Mouse (Mus musculus) ZHBTc4 (cell line): Measurements from ENCODE around the gene Ccdc189.
"Not testable (repeated sequence)": the region's sequence is repeated elsewhere in the genome, so short reads cannot be mapped to it uniquely, and the experiment has no call there.

Experiments
- DNase-seq: peaks from one replicate; pipeline ENCODE4 v3.0.0-alpha.2; 2011; ENCODE audit warnings: low read depth, low spot score

The Ccdc189 gene

DNA sequence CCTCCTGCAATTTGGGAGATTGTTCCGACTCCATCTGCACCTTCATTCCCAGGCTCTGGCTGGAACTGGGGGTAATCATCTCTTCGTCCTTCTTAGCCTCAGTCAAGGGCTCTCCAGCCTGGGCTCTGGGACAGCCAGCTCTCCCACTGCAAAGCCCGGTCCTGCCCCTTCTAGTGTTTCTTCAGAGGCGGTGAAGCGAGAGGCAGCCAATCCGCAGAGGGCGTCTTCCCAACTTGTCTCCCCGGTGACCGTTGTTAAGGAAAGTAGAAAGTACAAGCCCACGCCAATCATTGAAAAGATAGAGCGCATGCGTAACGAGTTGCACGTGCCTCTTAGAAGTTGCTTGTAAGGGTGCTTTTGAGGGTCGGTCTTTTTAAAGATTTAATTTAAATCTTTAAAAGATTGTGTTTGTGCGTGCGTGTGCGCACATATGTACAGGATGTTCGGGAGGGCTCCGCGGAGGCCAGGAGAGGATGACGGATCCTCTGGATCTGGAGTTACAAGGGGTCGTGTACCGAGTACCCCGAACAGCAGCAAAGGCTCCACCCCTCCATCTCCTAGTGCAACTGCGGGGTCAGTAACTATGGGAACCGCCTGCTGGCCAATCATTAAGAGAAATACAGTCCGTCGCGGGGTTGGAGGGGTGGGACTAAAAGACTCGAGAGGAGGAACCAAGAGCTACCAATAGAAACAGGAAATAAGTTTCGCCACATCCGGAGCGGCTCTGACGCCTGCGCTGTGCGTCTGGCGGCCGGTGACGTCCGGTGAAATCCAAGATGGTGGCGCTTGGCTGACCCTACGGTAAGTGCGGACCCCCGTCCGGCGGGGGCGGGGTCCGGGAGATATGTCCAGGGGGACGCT, at the start of gene Ccdc189, which contains the start of gene Rnf40:
TSS of gene Ccdc189 (minus strand) at position 585 of the 861 bp plus-strand sequence.
TSS of gene Rnf40 (plus strand) at position 757 of the 861 bp plus-strand sequence.
- peak; percentile 99 for DNase-seq

DNA sequence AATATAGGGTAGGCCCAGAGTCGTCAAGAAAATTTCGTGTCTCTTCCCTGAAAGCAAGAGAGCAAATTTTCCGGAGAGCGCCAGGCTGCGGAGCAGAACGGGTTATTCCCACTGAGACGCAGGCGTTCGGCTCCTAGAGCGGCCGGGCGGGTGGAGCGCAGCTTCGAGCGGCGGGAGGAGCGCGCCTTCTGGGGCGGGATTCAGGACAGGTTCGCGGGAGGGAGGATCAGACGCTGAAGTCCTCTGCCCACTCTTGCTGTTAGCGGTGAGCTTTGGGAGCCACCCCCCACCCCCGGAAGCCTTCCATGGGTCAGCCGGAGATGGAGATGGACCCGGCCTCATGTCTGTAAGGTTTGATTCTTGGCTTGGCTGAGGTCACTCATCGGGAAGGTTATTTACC, 48.6 kb upstream of the Ccdc189 start:
- DNase-seq, result peak; percentile 74

DNA sequence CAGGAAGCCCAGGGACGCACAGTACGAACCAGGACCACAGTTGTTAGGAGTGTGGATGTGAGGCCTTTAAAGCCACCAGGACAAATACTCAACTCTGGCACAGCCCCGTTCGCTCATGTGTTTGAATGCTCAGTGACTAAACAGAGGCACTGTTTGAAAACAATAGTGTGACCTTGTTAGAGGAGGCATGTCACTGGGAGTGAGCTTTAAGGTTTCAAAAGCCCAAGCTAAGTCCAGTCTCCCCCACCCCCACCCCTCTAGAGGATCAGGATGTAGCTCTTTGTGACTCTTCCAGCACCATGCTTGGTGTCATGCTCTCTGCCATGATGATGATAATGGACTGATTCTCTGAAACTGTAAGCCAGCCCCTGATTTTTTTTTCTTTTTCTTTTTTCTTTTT, 43.0 kb upstream of the Ccdc189 start:
- DNase-seq, result peak; percentile 77

DNA sequence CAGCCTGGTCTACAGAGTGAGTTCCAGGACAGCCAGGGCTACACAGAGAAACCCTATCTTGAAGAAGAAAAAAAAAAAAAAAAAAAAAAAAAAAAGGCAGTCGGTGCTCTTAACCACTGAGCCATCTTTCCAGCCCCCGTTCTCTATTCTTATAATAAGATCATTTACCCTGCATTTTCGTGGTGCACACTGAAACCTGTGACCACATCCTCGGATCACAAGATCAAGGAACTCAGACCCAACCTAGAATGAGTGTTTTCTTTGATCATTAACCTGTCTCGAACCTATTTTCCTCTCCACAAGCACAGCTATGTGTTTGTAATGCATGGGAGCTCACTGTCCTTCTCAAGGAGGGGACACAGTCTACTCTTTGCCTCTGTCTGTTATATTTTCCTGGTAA, 40.3 kb upstream of the Ccdc189 start:
- DNase-seq, result no peak

DNA sequence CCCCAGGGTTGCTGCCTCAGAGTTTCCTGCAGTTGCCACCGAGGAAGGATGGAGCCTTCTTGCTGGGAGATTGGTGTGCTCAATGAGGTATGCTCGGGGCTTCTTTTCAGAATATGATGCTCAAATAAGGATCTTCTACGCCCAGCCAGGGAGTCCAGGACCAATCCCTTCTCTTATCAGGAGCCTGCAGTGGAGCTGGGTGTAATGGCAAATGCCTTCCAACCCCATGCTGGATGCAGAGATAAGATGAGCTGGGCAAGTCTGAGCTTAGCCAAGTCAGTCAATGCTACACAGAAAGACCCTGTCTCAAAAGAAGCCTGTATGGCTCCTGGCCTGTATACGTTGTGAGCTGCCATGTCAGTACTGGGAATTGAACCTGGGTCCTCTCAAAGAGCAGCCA, 38.1 kb upstream of the Ccdc189 start:
- no peak for DNase-seq

DNA sequence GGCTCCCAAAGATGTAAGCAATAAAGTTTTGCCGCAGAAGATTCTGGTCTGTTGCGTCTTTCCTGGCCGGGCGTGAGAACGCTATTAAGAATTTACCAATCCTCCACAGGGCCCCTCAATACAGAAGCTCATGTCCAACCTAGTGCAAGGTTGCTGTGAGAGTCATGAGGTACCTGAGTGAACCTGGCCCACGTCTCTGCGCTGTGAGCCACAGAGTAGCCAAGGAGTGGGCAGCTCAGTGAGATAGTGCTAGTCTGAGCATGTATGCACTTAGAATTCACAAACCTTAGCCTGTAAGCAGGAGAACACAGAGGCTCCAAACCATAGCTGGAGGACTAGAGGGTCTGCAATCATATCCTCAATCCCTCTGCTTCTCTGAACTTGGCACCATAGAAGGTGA, 37.6 kb upstream of the Ccdc189 start:
- no peak for DNase-seq

DNA sequence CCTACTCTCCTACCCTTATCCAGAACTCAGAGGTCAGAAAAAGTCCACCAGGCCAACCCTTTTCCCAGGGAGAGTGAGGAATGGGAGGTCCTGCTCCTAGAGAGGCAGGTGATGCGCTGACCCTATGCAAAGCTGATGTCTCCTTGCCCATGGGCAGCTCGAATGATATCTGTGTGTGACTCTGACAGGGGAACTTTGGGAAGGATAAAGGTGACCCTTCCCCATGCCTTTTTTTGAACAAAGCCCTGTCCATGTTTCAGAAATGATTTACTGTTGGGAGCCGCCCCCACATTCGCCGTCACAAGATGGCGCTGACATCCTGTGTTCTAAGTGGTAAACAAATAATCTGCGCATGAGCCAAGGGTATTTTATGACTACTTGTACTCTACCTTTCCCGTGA, 30.0 kb upstream of the Ccdc189 start:
- not testable (repeated sequence) for DNase-seq

DNA sequence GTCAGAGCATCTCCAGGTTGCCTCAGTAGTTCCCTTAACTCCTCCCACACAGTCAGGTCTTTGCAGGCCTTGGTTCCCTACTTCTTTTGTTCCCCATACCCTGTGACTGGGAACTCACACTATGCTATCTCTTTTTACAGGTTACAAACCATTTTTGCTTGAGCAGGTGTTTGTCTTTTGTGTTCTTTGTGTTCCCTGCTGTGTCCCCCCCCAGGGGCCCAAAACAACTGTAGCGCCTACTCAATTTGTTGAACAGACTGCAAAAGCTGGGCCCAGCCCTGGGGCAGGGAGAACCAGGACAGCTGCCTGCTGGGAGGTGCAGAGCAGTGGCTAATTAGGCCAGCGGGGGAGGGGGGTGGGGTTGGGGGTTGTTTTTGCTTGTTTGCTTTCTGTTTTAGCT, 29.6 kb upstream of the Ccdc189 start:
- DNase-seq, result no peak

DNA sequence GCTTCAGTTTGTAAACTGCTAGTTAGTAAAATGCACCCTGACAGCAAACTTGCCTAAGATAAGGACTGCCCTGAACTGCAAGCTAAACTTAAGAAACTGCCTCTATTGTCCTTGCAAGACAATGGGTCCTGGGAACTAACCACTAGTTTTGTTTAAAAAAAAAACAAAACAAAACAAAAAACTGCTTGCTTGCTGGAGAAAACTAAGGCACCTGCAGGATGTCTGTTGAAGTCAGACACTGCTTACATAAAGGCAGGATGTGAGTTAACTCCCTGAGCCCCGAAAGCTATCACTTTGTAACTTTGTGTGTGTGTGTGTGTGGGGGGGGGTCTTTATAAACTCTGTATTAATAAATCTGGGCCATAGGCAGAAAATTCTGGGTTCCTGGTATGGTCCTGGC, 28.5 kb upstream of the Ccdc189 start:
- no peak for DNase-seq

DNA sequence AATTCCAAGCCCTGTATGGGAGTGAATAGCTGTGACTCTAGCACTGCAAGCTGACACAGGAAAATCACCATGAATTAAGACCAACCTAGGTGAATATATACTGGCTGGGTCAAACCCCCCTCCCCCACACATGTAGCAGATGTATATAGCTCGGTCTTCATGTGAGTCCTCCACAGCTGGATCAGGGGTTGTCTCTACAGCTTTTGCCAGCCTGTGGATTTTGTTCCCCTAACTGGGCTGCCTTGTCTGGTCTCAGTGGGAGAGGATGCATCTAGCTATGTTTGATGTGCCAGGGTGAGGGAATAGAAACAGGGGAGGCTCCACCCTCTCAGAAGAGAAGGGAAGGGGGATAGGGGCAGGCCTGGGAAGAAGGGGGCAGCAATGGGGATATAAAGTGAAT, 27.9 kb upstream of the Ccdc189 start:
- no peak for DNase-seq

DNA sequence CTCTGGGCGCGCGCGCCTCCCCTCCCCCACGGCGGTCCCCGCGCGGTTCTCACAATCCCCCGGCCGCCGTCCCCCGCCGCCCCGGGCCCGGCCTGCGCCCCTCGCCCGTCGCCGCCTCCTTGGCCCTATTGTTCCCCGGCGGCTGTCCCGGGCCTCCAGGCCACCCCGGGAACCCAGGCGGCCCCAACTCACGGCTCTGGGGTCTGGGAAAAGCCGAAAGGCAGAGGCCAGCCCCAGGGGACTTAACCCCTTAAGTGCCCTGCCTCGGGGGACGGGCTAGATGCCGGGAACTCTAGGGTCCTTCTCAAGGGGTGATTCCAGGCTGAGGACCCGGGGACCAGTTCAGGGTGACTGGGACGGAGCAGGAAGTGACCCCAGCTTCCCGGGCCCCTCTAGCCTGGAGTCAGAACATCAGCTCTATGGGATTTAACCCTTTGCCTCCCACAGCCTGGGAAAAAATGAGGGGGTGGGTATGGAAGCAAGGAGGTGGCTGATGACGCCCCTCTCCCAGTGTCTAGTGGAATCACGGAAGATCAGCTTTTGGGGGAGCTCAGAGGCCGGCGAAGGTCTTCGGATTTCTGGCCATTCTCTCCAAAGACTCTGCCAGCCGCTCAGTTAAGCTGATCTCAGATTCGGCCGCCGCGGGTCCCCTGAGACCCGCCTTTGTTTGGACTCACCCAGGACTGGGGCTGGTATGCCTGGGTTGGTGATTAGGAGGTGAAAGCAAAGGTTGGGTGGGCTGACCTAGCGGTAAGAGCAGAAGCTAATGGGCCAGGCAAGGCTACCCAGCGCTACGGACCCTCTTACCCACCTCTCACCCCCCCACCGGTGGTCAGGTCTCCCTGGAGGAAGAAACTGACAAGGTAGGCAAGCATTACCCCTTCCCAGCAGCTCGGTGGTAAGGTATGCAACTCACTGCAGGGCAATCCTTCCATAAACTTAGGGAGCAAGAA, 26.8 kb upstream of the Ccdc189 start, which contains the start of gene Zfp629:
TSS of gene Zfp629 (minus strand) at position 907 of the 953 bp plus-strand sequence.
- peak; percentile 42 for DNase-seq

DNA sequence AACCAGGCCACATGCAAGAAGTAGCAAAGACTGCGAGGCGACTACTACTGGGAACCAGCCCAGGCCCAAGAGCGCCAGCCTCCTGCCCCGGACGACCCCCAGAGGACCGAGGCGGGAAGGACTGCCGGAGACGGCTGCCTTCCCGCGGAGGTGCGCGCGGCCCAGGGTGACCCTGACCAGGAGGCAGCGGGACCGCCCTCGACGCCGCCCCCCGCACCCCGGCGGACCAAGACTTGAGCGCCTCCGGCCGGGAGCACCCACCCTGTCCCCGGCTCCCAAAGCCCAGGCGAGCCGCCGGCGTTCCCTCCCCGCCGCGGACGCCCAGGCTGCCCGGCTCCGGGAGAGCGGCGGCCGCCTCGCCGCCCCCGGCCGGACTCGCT, 26.1 kb upstream of the Ccdc189 start:
- DNase-seq, result peak; percentile 62

DNA sequence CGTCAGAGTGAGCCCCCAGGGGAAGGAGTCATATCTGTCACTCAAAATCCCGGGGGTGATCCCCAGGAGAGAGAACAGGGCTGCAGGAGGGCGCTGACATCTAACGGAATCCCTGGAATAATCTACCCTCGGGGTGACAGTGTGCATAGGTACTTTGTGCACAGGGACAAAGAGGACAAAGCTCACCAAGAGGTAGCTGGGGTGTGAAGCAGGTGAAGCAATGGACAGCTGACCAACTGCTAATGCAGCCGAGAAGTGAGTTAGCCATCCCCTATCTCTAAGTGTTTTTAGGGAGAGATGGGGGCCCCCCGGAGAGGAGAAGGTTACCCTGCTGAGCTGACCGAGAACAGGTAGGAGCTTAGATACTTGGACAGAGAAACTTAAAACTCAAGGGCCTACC, 25.7 kb upstream of the Ccdc189 start:
- DNase-seq, result no peak

DNA sequence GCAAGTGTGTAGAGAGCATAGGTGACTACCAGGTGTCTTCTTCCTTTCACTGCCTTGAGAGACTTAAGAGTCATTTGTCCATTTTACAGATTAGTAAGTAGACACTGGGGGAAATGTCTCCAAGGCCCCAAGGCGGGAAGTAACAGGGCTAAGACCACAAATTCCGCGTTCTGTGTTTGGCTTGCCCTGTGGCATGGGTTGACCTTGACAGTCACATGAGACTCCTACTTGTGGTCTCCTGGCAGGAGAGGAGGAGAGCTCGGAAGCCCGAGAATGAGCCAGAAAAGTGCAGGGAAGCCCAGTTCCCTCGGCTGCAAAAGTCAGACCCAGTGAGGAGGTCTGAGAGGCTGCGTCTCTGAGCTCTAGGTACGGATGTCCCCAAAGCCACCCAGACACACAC, 25.1 kb upstream of the Ccdc189 start:
- no peak for DNase-seq

DNA sequence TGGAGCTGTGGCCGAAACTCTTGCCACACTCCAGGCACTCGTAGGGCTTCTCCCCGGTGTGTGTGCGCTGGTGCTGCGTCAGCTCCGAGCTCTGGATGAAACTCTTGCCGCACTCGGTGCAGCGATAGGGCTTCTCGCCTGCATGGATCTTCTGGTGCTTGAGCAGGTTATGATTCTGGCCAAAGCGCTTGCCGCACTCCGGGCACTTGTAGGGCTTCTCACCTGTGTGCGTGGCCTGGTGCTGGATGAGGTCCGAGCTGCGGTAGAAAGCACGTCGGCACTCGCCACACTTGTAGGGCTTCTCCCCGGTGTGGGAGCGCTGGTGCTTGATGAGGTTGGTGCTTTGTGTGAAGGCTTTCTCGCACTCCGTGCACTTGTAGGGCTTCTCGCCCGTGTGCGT, 23.2 kb upstream of the Ccdc189 start:
- DNase-seq, result peak; percentile 73

DNA sequence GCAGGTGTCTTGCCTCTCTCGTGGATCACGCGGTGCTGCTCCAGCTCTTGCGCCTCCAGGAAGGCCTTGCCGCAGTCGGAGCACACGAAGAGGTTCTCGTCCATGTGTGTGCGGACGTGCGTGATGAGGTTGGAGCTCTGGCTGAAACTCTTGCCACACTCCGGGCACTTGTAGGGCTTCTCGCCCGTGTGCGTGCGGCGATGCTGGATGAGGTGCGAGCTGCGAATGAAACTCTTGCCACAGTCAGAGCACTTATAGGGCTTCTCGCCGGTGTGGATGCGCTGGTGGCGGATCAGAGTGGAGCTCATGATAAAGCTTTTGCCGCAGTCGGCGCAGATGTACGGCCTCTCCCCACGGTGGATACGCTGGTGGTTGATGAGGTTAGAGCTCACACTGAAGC, 22.6 kb upstream of the Ccdc189 start:
- peak; percentile 61 for DNase-seq

DNA sequence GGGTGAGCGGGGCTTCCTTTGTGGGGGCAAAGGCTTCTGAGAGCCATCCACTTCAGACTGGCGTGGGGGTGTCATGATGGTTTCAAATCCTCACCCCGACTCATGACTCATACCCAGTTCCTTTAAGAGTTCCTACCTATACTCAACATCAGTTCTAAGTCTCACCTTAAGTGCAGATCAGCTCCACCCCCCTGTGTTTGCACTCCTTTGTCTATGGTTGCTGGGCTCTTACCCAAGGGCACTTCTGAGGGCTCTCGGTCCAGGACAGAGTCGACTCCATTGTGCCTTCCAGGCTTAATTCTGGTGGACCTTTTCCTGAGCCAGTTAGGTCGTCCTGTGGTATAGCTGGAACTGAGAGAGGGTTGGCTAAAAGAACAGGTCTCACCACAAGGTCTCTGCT, 18.8 kb upstream of the Ccdc189 start:
- DNase-seq, result no peak

DNA sequence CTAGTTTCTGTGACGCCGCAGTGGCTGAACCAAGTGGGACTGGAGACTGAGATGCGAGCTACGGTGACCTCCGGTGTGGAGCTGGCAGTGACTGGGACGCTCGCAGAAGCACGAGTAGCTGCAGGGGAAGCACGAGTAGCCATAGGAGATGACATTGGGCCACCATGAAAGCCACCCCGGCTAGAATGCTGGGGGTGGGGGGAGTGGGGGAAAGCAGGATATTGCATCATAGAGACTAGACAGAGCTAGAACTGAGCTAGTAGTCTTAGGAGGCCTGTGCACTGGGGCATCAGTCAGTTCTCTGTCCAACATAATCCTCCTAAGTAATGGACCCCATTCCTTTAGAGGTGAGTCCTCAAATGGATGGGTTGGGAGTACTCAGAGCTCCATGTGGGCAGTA, 15.9 kb upstream of the Ccdc189 start:
- no peak for DNase-seq

DNA sequence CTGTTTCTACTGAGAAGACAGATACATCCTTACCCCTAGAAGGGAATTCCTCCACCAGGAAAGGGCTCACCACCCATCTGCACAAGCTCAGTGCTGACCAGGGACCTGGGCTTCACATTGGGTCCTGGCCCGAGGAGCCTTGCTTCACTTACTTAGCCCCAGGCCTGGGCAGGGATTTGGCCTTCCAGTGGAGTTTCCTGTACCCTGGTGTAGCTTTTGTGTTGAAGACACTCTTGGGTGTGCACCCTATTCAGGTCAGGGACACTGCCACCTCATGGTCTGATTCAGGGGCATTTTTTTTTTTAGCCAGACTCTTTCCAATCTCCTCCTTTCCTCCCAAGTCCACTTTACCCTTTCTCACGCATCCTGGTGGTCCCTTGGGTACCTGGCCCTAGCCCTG, 14.5 kb upstream of the Ccdc189 start:
- no peak for DNase-seq

DNA sequence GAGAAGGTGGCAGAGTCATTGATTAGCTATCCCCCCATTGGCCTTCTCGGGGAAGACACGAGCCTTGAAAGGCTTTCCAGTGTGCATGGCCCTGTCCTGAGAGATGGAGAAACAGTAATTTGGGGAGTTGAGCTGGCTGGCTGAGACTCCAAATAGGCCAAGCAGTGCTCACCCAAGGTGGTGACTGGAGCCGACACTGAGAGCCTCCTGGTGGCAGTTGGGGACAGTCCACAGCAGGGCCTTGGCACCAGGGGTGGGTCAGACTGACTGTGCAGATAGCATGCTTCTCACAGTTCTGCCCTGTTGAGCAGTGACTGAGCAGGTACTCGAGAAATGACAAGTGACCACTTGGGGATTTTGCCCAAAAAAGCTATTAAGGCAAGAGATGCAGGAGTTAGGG, 13.3 kb upstream of the Ccdc189 start:
- DNase-seq, result no peak

DNA sequence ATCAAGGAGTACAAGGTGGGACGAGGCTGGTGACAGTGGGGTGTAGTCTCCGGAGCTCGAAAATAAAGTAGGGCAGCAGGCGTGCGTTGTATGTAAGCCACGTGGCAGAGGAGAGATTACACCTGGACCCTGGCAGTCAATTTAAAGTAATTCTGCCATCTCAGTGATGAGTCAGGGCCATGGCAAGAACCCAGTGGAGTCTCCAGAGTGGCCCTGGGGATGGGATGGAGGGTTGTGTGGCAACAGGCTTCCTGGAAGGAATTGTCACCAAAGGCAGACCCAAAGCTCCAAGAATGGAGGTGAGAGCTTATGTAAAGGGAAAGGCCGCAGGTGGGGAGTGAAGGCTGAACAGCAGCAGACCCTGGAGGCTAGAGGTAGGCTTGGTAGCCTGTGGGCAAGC, 12.2 kb upstream of the Ccdc189 start:
- no peak for DNase-seq

DNA sequence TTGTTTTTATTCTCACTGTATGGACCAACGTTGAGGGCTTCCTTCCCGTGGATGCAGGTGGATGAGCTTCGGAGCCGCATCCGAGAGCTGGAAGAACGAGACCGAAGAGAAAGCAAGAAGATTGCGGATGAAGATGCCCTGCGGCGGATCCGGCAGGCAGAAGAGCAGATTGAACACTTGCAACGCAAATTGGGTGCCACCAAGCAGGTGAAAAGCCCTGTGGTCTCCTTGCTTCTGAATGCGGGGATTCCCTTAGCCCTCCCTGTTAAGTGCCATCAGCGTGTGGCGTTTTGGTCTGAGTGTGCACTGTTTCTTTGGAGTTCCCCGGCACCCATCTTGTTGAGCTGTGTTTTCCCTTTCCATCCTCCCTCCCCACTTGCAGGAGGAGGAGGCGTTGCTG, 8.4 kb upstream of the Ccdc189 start:
- DNase-seq, result no peak
